Mouse (Mus musculus): ENCODE measurements around the gene Slc30a10.

- TF ChIP-seq CTCF (IDR thresholded peaks at IDR 0.05; ENCODE audit: borderline replicate concordance, control insufficient read depth, extremely low read depth, insufficient read depth, low read length, poor library complexity), result no peak
- no peak for TF ChIP-seq POLR2A (IDR thresholded peaks at IDR 0.05; ENCODE audit: control insufficient read depth, extremely low read depth, insufficient read depth, low read length, poor library complexity)
Measured at GRCm38 (mm10) chr1:185502550-185502949, 47.9 kb downstream of the Slc30a10 start.

Measured in thymus, adult 2 months (tissue).